Mouse (Mus musculus): ENCODE measurements around the gene Kxd1.
A peak's percentile ranks its signal among the peaks of the same experiment; 100 is the strongest.

The Kxd1 gene

DNA sequence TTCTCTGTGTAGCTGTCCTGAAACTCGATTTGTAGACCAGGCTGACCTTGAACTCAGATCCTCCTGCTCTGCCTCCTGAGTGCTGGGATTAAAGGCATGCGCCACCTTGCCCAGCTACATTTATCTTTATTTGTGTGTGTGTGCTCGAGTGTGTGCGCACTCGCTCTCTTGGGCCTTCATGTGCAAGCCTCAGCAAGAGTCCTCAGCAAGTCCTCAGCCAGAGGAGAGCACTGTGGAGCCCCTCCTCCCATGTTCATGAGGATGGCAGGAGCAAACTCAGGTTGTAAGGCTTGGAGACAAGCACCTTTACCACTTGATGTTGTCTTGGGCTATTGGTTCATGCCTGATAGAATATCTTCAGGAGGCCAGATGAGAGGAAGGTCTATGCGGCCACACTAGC is 20.0 kb upstream of the Kxd1 start:
- no peak for DNase-seq (ENCODE audit: extremely low spot score)

- DNase-seq (ENCODE audit: extremely low spot score): no peak
Observed at GRCm38 (mm10) chr8:70546412-70546811, 18.7 kb upstream of the Kxd1 start.

GRCm38 (mm10) chr8:70544200-70544687 is 16.5 kb upstream of the Kxd1 start:
- no peak for DNase-seq (ENCODE audit: extremely low spot score)

DNA sequence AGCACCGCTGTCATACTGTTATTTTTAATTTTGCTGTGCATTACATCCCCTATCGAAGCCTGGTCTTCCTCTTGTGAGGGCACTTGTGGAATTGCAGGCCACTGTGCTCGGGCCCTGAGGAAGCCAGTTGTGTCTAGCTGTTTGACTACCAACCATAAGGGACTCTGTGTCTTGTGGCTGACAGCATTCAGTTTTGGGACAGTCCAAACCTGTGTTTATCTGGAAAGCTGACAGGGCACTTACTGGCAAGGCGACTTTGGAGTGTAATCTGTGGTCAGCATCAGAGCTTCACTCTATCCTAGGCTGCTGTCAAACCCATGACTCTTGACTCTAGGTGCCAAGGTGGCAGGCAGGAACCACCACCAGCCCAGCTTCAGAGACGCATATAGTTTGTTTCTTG is 13.3 kb upstream of the Kxd1 start:
- DNase-seq (ENCODE audit: extremely low spot score): no peak

DNA sequence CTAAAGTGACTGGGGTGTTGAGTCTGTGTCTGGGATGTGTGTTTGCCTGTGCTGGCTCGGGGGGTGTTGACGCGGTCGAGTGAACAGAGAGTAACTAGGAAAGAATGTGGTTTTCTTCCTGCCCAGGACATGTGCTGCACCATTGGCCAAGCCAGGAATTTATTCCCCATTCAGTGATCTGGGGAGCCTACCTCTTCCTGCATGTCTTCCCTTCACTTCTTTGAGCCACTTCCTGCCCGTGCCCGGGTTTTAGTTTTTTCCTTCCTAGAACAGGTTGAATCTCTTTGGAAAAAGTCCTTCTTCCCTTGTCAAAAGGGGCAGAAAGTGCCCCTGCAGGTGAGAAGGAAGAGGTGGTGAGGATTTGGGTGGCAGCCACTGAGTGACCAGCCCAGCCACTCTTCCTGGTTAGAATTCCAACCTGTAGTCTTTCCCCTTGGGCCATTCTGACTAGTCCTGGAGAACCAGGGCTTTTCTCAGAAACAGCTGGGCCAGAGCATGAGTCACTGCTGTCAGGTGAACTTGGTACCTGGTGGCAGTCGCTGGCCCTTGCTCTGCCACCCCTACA is 12.8 kb upstream of the Kxd1 start:
- DNase-seq (ENCODE audit: extremely low spot score): no peak

- no peak for DNase-seq (ENCODE audit: extremely low spot score)
Observed at GRCm38 (mm10) chr8:70540013-70540506, 12.3 kb upstream of the Kxd1 start.

GRCm38 (mm10) chr8:70539077-70539813 is 11.5 kb upstream of the Kxd1 start, which contains the start of gene Ell:
Ell (plus strand) TSS chr8:70539457.
- DNase-seq (ENCODE audit: extremely low spot score): peak; percentile 99

GRCm38 (mm10) chr8:70538633-70539076 is 10.9 kb upstream of the Kxd1 start:
- DNase-seq (ENCODE audit: extremely low spot score): peak; percentile 100

- DNase-seq (ENCODE audit: extremely low spot score): peak; percentile 62
Observed at GRCm38 (mm10) chr8:70538024-70538579, 10.3 kb upstream of the Kxd1 start.

DNA sequence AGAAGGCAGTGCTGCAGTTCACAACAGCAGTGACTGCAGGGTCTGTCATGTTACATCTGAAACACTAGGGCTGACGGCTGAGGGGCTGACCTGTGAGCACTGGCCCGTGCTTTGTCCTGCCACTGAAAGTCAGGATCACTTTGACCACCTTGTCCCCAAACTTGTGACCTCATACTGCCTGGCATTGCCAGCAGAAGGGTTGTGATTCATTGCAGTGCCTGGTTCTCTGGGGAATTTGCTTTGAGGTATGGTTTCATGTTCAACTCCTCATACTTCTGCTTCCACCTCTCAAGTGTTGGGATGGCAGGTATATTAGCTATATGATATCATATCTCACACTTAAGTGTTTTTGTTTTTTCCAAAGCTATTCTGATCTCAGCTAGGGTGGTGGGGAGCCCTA is 7.9 kb upstream of the Kxd1 start:
- no peak for DNase-seq (ENCODE audit: extremely low spot score)

GRCm38 (mm10) chr8:70535221-70535620 is 7.5 kb upstream of the Kxd1 start:
- no peak for DNase-seq (ENCODE audit: extremely low spot score)

- no peak for DNase-seq (ENCODE audit: extremely low spot score)
Observed at GRCm38 (mm10) chr8:70534281-70534680, 6.5 kb upstream of the Kxd1 start.

DNA sequence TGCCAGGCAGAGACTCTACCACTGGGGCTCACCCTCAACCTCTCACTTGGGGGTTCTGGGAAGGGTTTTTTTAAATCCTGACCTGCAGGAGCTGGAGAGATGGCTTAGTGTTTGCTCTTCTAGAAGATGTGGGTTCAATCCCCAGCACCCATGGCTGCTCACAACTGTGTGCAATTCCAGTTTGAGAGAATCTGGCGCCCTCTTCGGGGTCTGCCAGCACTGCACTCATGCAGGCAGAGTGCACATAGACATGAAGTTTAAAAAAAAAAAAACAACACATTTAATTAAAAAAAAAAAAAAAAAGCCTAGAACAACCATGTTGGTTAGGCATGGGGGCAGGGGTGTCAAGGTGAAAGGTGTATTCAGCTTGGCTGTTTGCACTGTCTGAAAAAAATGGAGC is 2.6 kb upstream of the Kxd1 start:
- DNase-seq (ENCODE audit: extremely low spot score): no peak

GRCm38 (mm10) chr8:70529741-70530161 is 2.0 kb upstream of the Kxd1 start:
- no peak for DNase-seq (ENCODE audit: extremely low spot score)

- DNase-seq (ENCODE audit: extremely low spot score): no peak
Observed at GRCm38 (mm10) chr8:70529299-70529698, 1.5 kb upstream of the Kxd1 start.

- no peak for DNase-seq (ENCODE audit: extremely low spot score)
Observed at GRCm38 (mm10) chr8:70528182-70528797, 534 bp upstream of the Kxd1 start.

DNA sequence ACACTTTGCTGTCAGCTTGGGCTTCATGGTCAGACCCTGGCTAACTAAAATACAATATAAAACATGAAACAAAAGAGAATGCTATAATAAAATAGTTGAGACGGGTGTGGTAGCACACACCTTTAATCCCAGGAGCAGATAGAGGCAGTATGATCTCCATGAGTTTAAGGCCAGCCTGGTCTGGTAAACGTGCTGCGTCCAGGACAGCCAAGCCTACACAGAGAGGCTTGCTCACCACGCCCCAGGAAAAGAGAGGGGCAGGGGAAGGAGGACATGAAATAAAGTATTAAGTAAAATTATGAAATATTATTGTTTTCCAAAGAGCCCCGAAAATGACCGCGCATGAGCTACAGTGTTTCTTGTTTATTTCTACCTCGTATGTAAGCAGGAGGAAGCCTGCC is 645 bp downstream of the Kxd1 start:
- no peak for DNase-seq (ENCODE audit: extremely low spot score)

GRCm38 (mm10) chr8:70522592-70523403 is 5.0 kb downstream of the Kxd1 start:
- peak; percentile 95 for DNase-seq (ENCODE audit: extremely low spot score)

GRCm38 (mm10) chr8:70519606-70520005 is 8.2 kb downstream of the Kxd1 start:
- no peak for DNase-seq (ENCODE audit: extremely low spot score)

GRCm38 (mm10) chr8:70519043-70519442 is 8.7 kb downstream of the Kxd1 start:
- no peak for DNase-seq (ENCODE audit: extremely low spot score)

DNA sequence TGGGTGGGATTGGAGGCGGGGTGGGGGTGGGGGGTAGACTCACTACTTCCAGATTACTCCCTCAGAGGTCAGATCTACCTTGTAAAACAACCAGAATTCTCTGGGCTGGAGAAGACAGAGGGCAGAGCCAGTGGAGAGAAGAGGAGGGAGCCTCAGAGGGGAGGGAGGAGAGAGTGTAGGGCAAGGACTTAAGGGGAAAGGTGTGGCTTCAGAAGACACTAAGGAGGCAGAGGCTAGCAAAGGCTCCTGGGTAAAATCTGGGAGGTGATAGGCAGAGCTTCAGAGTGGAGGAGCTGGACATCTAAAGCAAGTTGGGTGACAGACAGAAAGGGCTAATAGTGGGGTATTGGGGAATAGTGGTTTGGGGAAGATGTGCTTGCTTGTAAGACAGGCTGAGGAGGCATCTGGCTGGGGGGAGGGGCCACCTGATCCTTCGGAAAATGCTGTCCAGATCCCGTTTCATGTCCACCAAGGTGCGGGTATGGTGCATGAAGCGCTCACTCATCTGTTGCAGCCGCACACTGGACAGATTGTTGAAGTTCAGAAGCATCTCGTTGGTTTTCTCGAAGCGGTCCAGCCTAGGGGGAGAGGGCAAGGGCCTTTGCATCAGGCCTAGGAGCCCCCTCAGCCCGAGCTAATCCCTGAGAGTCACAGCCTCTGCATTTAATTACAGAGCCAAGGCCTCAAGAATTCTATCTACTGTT is 9.7 kb downstream of the Kxd1 start:
- DNase-seq (ENCODE audit: extremely low spot score): no peak
